Mouse (Mus musculus) embryonic facial prominence, embryonic 10.5 days (tissue): ENCODE results near the gene Krtap16-1. TPM values are rescaled to one million over a fixed set of nuclear protein-coding genes. Genes with fewer than 3 reads are reported as not detected.

ENCODE experiments used
- DNase-seq: peaks from one replicate; pipeline ENCODE4 v3.0.0-alpha.2; 2017; ENCODE audit warnings: low spot score
- H3K27ac ChIP-seq: fragments of 300-500 bp; sonication (generic); replicated peaks from 2 replicates; pipeline ENCODE4 v1.5.1; 2016; ENCODE audit warnings: mild to moderate bottlenecking
- H3K27me3 ChIP-seq: fragments of 300-500 bp; sonication (generic); replicated peaks from 2 replicates; pipeline ENCODE4 v1.6.1; 2016; ENCODE audit warnings: low read depth, mild to moderate bottlenecking; ENCODE audit not compliant: poor library complexity, severe bottlenecking
- H3K36me3 ChIP-seq: fragments of 300-500 bp; sonication (generic); replicated peaks from 2 replicates; pipeline ENCODE4 v1.6.1; 2016; ENCODE audit warnings: mild to moderate bottlenecking, moderate library complexity
- H3K4me1 ChIP-seq: fragments of 300-500 bp; sonication (generic); 2 replicates; pipeline ENCODE4 v1.6.1; 2016
- H3K4me3 ChIP-seq: fragments of 300-500 bp; sonication (generic); 2 replicates; pipeline ENCODE4 v1.5.1; 2016; ENCODE audit warnings: mild to moderate bottlenecking, moderate library complexity
- H3K9me3 ChIP-seq: fragments of 300-500 bp; sonication (generic); 2 replicates; pipeline ENCODE4 v1.6.1; 2016; ENCODE audit warnings: mild to moderate bottlenecking
- WGBS: fragments of 180-500 bp; shearing (Covaris S2); methylation state at CpG from one replicate; pipeline ENCODE4 v1.1.7; 2016; 5-methylcytosine and 5-hydroxymethylcytosine counted together
- polyA plus RNA-seq: library from polyadenylated mRNA; unstranded; fragments of >200 nt; fragmentation: Nextera tagmentation; extraction: Ambion mirVana; gene quantifications from 2 replicates; pipeline ENCODE4 v1.2.1, GENCODE M21; 2016

The Krtap16-1 gene
- not detected in 2 replicates for polyA plus RNA-seq

DNA sequence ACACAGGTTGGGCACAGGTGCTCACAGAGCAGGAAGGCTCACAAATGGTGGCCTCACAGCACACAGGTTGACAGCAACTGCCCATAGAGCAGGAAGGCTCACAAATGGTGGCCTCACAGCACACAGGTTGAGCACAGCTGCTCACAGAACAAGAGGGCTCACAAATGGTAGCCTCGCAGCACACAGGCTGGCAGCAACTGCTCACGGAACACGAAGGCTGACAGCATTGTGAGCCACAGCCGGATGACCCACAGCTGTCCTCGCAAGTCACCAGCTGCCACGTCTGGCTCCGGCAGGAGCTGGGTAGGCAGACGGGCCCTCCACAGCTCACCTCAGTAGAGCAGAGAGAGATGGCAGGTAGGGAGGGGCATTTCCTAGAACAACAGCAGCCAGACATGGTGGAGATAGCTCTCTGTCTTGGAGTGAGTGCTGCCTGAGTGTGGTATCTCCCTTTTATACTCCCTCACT is at the start of gene Krtap16-1:
Krtap16-1 (minus strand) TSS at position 418 of the 468 bp plus-strand sequence.
- no peak within 1 kb of the TSS for H3K27ac ChIP-seq
- no peak for DNase-seq
- 91% methylated on average over 8 of the region's 8 CpGs for WGBS
- no peaks in the 10 kb centered on the region for H3K9me3 ChIP-seq
- H3K4me1 ChIP-seq = no peaks in the 10 kb centered on the region
- no peak within 1 kb of the TSS for H3K4me3 ChIP-seq
- no peaks in the 10 kb centered on the region for H3K36me3 ChIP-seq
- no peaks in the 10 kb centered on the region for H3K27me3 ChIP-seq

DNA sequence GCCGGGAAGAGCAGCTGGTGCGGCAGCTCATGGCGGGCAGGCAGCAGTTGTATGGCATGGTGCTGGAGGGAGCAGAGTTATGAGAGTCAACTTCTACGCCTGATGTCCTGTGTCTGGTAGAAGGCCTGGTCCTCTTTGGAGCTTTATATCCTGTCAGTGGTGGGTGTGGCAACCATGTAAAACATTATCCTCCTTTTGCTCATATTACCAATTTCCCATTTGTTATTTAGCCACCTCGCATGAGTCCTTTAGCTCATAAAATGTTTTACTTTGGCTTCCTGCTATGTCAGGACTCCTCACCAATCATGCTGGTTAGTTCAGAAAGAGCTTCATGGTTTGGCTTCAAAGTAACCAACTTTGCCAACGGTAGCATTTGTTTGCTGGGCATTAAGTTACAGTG is 43.4 kb upstream of the Krtap16-1 start, which contains the start of gene Krt33b:
Krt33b (minus strand) TSS at position 101 of the 400 bp plus-strand sequence.
- H3K27ac ChIP-seq = no peak within 1 kb of the TSS
- no peak within 1 kb of the TSS for H3K4me3 ChIP-seq
- 92% methylated on average over 6 of the region's 6 CpGs for WGBS
- no peaks in the 10 kb centered on the region for H3K9me3 ChIP-seq
- no peaks in the 10 kb centered on the region for H3K36me3 ChIP-seq
- no peak for DNase-seq
- H3K4me1 ChIP-seq = no peaks in the 10 kb centered on the region
- H3K27me3 ChIP-seq = no peaks in the 10 kb centered on the region

GRCm38 (mm10) chr11:100021438-100021837 is 35.0 kb upstream of the Krtap16-1 start:
- no peaks in the 10 kb centered on the region for H3K4me1 ChIP-seq
- H3K36me3 ChIP-seq = no peaks in the 10 kb centered on the region
- 83% methylated on average over 5 of the region's 5 CpGs for WGBS
- no peak overlapping the region for H3K27ac ChIP-seq
- DNase-seq = no peak
- no peaks in the 10 kb centered on the region for H3K27me3 ChIP-seq
- H3K4me3 ChIP-seq = no peak overlapping the region
- H3K9me3 ChIP-seq = no peaks in the 10 kb centered on the region

DNA sequence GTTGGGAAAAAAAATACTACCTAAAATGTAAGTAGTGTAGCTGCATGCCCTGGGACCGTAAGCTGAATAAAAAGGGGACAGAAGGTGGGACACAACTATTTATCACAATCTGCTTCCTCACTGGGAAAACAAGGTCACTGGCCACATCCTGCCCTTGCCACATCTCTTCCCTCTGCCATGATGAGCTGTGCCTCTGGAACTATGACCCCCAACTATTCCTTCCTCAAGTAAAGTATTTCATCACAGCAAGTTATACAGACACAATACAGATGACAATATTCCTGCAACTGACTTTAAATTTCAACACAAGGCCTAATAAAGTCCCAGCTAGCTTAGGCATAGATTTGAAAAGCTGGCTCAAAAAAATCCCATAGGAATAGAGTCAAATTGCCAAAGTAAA is 33.1 kb upstream of the Krtap16-1 start:
- H3K4me1 ChIP-seq = no peaks in the 10 kb centered on the region
- H3K4me3 ChIP-seq = no peak overlapping the region
- H3K36me3 ChIP-seq = no peaks in the 10 kb centered on the region
- H3K27ac ChIP-seq = no peak overlapping the region
- H3K9me3 ChIP-seq = no peaks in the 10 kb centered on the region
- 95% methylated on average over 1 of the region's 1 CpGs for WGBS
- no peaks in the 10 kb centered on the region for H3K27me3 ChIP-seq
- no peak for DNase-seq

DNA sequence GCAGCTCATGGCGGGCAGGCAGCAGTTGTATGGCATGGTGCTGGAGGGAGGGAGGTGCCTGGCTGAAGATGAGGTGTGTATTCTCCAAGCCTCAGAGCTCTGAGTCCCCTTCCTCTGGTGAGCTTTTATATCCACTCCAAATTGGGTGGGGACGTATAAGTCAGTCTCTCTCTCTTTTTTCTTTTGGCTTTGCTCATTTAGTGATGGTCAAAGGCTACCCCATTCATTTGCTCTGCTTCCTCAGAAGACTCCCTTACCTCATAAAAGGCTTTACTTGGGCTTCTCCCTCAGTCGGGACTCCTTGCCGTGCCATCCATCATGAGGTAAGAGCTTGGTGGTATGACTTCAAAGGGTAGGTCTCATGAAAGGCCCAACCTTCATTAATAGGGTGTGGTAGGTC is 29.7 kb upstream of the Krtap16-1 start, which contains the start of gene Krt33a:
Krt33a (minus strand) TSS at position 101 of the 400 bp plus-strand sequence.
- no peaks in the 10 kb centered on the region for H3K27me3 ChIP-seq
- H3K4me3 ChIP-seq = no peak within 1 kb of the TSS
- no peak for DNase-seq
- H3K36me3 ChIP-seq = no peaks in the 10 kb centered on the region
- WGBS = 89% methylated on average over 4 of the region's 4 CpGs
- no peak within 1 kb of the TSS for H3K27ac ChIP-seq
- H3K9me3 ChIP-seq = no peaks in the 10 kb centered on the region
- H3K4me1 ChIP-seq = no peaks in the 10 kb centered on the region

- Histone ChIP-seq H3K36me3 (no peaks in the 10 kb centered on the region), H3K9me3 (no peaks in the 10 kb centered on the region), H3K4me1 (no peaks in the 10 kb centered on the region), H3K27me3 (no peaks in the 10 kb centered on the region), H3K4me3 (no peak overlapping the region), H3K27ac (no peak overlapping the region)
- no peak for DNase-seq
- WGBS = 73% methylated on average over 4 of the region's 4 CpGs
Observed at GRCm38 (mm10) chr11:100013691-100014171, 27.3 kb upstream of the Krtap16-1 start.

- no peaks in the 10 kb centered on the region for H3K36me3 ChIP-seq
- no peaks in the 10 kb centered on the region for H3K4me1 ChIP-seq
- no peak overlapping the region for H3K27ac ChIP-seq
- 82% methylated on average over 5 of the region's 5 CpGs for WGBS
- no peak overlapping the region for H3K4me3 ChIP-seq
- H3K9me3 ChIP-seq = no peaks in the 10 kb centered on the region
- DNase-seq = no peak
- H3K27me3 ChIP-seq = no peaks in the 10 kb centered on the region
Observed at GRCm38 (mm10) chr11:100010682-100011081, 24.3 kb upstream of the Krtap16-1 start.

GRCm38 (mm10) chr11:100008336-100008735 is 21.9 kb upstream of the Krtap16-1 start:
- WGBS = 89% methylated on average over 5 of the region's 5 CpGs

GRCm38 (mm10) chr11:100006624-100007023 is 20.2 kb upstream of the Krtap16-1 start:
- H3K9me3 ChIP-seq = no peaks in the 10 kb centered on the region
- no peaks in the 10 kb centered on the region for H3K4me1 ChIP-seq
- no peak overlapping the region for H3K27ac ChIP-seq
- H3K4me3 ChIP-seq = no peak overlapping the region
- no peaks in the 10 kb centered on the region for H3K27me3 ChIP-seq
- H3K36me3 ChIP-seq = no peaks in the 10 kb centered on the region
- WGBS = 54% methylated on average over 3 of the region's 3 CpGs
- DNase-seq = no peak

More at GRCm38 (mm10) chr11:100008336-100008735, 21.9 kb upstream of the Krtap16-1 start:
- no peak overlapping the region for H3K4me3 ChIP-seq
- no peaks in the 10 kb centered on the region for H3K9me3 ChIP-seq
- no peaks in the 10 kb centered on the region for H3K27me3 ChIP-seq
- no peak for DNase-seq
- H3K4me1 ChIP-seq = no peaks in the 10 kb centered on the region
- no peak overlapping the region for H3K27ac ChIP-seq
- H3K36me3 ChIP-seq = no peaks in the 10 kb centered on the region

DNA sequence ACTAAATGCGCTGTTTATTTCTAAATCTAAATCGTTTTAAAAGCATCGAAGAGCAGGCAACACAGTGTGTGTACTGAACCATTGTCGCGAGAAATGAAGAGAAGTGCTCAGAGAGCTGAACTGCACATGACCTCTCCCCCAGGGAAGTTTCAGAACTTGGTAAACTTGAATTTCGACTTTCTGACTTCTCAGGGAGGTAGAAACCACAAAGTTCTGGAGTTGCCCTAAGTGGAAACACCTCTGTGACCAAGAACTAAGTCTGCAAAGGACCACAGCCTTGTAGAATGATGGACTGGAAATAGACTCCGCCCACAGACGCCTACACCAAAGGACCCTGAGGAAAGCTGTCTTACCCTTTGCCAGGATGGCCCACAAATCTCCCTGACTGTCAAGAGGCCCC is 19.5 kb upstream of the Krtap16-1 start:
- H3K4me3 ChIP-seq = no peak overlapping the region
- no peak overlapping the region for H3K27ac ChIP-seq
- H3K27me3 ChIP-seq = no peaks in the 10 kb centered on the region
- no peak for DNase-seq
- no peaks in the 10 kb centered on the region for H3K9me3 ChIP-seq
- H3K36me3 ChIP-seq = no peaks in the 10 kb centered on the region
- WGBS = 86% methylated on average over 8 of the region's 8 CpGs
- no peaks in the 10 kb centered on the region for H3K4me1 ChIP-seq

DNA sequence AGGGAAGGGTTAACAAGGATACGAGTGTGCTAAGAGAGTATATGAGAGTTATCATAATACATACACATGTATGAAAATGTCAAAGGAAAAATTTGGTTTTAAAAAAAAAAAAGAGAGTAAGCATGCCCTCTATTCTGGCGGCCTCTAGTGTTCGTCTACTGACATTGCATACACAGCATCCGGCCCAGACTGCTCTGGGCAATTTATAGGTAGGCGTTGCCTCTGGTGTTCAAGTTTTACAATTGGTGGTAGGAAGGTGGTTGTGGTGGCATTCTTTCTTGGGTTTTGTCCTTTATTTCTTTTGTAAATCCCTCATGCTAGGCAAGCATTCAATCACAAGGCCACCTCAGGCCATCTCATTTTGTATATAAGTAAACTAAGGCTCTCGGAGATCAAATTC is 18.4 kb upstream of the Krtap16-1 start:
- WGBS = 31% methylated on average over 6 of the region's 6 CpGs
- H3K4me1 ChIP-seq = no peaks in the 10 kb centered on the region
- no peaks in the 10 kb centered on the region for H3K27me3 ChIP-seq
- H3K36me3 ChIP-seq = no peaks in the 10 kb centered on the region
- no peaks in the 10 kb centered on the region for H3K9me3 ChIP-seq
- H3K27ac ChIP-seq = no peak overlapping the region
- peak; percentile 43 for DNase-seq
- H3K4me3 ChIP-seq = no peak overlapping the region

DNA sequence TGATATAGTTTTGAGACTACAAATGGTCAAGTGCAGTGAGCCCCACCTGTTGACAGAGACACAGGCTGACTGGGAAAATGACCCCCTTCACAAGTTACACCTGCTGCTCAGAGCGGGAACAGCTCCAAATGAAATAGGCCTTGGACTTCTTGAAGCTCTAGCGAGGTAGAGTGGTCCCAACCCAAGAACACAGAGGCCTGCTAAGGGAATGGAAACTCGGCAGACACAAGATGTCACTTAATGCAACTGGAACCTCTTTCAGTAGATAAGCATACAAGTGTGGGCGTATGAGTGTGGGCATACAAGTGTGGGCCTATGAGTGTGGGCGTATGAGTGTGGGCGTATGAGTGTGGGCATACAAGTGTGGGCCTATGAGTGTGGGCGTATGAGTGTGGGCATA is 12.7 kb upstream of the Krtap16-1 start:
- no peak for DNase-seq
- Histone ChIP-seq H3K9me3 (no peaks in the 10 kb centered on the region), H3K27ac (no peak overlapping the region), H3K4me1 (no peaks in the 10 kb centered on the region), H3K27me3 (peaks cover 8% of the 10 kb centered on the region), H3K36me3 (no peaks in the 10 kb centered on the region), H3K4me3 (no peak overlapping the region)
- WGBS = 94% methylated on average over 7 of the region's 7 CpGs

- Histone ChIP-seq H3K27ac (no peak overlapping the region), H3K36me3 (no peaks in the 10 kb centered on the region), H3K4me1 (peaks cover 6% of the 10 kb centered on the region), H3K4me3 (no peak overlapping the region), H3K9me3 (no peaks in the 10 kb centered on the region), H3K27me3 (peaks cover 26% of the 10 kb centered on the region)
- no peak for DNase-seq
- WGBS = 73% methylated on average over 4 of the region's 4 CpGs
Observed at GRCm38 (mm10) chr11:99994384-99994661, 7.9 kb upstream of the Krtap16-1 start.
